Mouse (Mus musculus) erythroblast, embryonic 14.5 days (primary cell): Measurements from ENCODE around the gene Myo1a. TPM values are rescaled to one million over a fixed set of nuclear protein-coding genes. Genes with fewer than 3 reads are reported as not detected.

Source experiments
- H3K27me3 ChIP-seq: 2 replicates; pipeline ENCODE4 v1.6.1; 2012; ENCODE audit warnings: inconsistent platforms; ENCODE audit not compliant: control insufficient read depth
- H3K36me3 ChIP-seq: 2 replicates; pipeline ENCODE4 v1.6.1; 2012; ENCODE audit warnings: mild to moderate bottlenecking, inconsistent platforms; ENCODE audit not compliant: control insufficient read depth
- H3K4me1 ChIP-seq: 2 replicates; pipeline ENCODE4 v1.6.1; 2012; ENCODE audit warnings: inconsistent platforms; ENCODE audit not compliant: control insufficient read depth
- H3K4me3 ChIP-seq: replicated peaks from 2 replicates; pipeline ENCODE3; 2012; ENCODE audit warnings: moderate library complexity, mild to moderate bottlenecking, inconsistent platforms
- H3K9me3 ChIP-seq: 2 replicates; pipeline ENCODE4 v1.6.1; 2012; ENCODE audit warnings: low read length, inconsistent platforms, mixed read lengths; ENCODE audit not compliant: control insufficient read depth
- GATA1 ChIP-seq: IDR thresholded peaks from 2 replicates; pipeline ENCODE4 v1.6.1; 2012; ENCODE audit warnings: low read length, inconsistent platforms, mixed read lengths
- TAL1 ChIP-seq: IDR thresholded peaks from 3 replicates; pipeline ENCODE4 v1.6.1; 2012; ENCODE audit warnings: low read length, inconsistent platforms, mixed read lengths
- polyA plus RNA-seq: library from polyadenylated mRNA; stranded (reverse); fragments of >175 nt; gene quantifications from 2 replicates; pipeline ENCODE4 v1.2.3, GENCODE M21; 2012

Gene Myo1a
- polyA plus RNA-seq, 1 experiment: 0.02 TPM

- no peak overlapping the region for H3K4me3 ChIP-seq
- H3K27me3 ChIP-seq: peaks cover 10% of the 10 kb centered on the region; the same call in 1 of the 2 replicates
- peaks cover 4% of the 10 kb centered on the region for H3K4me1 ChIP-seq
Observed at GRCm38 (mm10) chr10:127710331-127710730, 5.4 kb downstream of the Myo1a start.

GRCm38 (mm10) chr10:127712736-127713135 is 7.8 kb downstream of the Myo1a start:
- Histone ChIP-seq H3K27me3 (0 out of 2 replicates have a peak, but pooled peaks cover 6% of the 10 kb centered on the region), H3K4me3 (no peak overlapping the region), H3K9me3 (peaks cover 4% of the 10 kb centered on the region; the same call in 1 of the 2 replicates), H3K36me3 (no peaks in the 10 kb centered on the region), H3K4me1 (no peaks in the 10 kb centered on the region; the same call in 1 of the 2 replicates)
- TF ChIP-seq GATA1 (no peak), TAL1 (no peak)

More at GRCm38 (mm10) chr10:127710331-127710730, 5.4 kb downstream of the Myo1a start:
- Histone ChIP-seq H3K36me3 (no peaks in the 10 kb centered on the region), H3K9me3 (no peaks in the 10 kb centered on the region)
- no peak for TF ChIP-seq GATA1
- TF ChIP-seq TAL1: no peak

GRCm38 (mm10) chr10:127721671-127722418 is 16.9 kb downstream of the Myo1a start:
- no peak for TF ChIP-seq TAL1
- no peak for TF ChIP-seq GATA1
- H3K27me3 ChIP-seq: peaks cover 54% of the 10 kb centered on the region
- no peak overlapping the region for H3K4me3 ChIP-seq
- H3K36me3 ChIP-seq: no peaks in the 10 kb centered on the region
- peaks cover 45% of the 10 kb centered on the region for H3K4me1 ChIP-seq
- H3K9me3 ChIP-seq: no peaks in the 10 kb centered on the region

GRCm38 (mm10) chr10:127724178-127724577 is 19.2 kb downstream of the Myo1a start, which contains the start of gene Tac2:
Tac2 (plus strand) TSS chr10:127724478.
- Histone ChIP-seq H3K4me3 (peak within 1 kb of the TSS; percentile 49), H3K36me3 (peaks cover 9% of the 10 kb centered on the region), H3K9me3 (no peaks in the 10 kb centered on the region), H3K4me1 (peaks cover 69% of the 10 kb centered on the region), H3K27me3 (peaks cover 55% of the 10 kb centered on the region)
- TF ChIP-seq TAL1 (no peak), GATA1 (no peak)

- H3K27me3 ChIP-seq: peaks cover 45% of the 10 kb centered on the region
- H3K4me1 ChIP-seq: peaks cover 78% of the 10 kb centered on the region
- TF ChIP-seq GATA1 (no peak), TAL1 (no peak)
- no peaks in the 10 kb centered on the region for H3K9me3 ChIP-seq
- H3K36me3 ChIP-seq: peaks cover 15% of the 10 kb centered on the region
- H3K4me3 ChIP-seq: peak overlapping the region; percentile 49
Observed at GRCm38 (mm10) chr10:127725136-127725535, 20.2 kb downstream of the Myo1a start.

GRCm38 (mm10) chr10:127728437-127728836 is 23.5 kb downstream of the Myo1a start:
- peaks cover 15% of the 10 kb centered on the region for H3K36me3 ChIP-seq
- no peak for TF ChIP-seq GATA1
- TF ChIP-seq TAL1: no peak
- no peaks in the 10 kb centered on the region for H3K9me3 ChIP-seq
- H3K27me3 ChIP-seq: peaks cover 15% of the 10 kb centered on the region
- peaks cover 95% of the 10 kb centered on the region for H3K4me1 ChIP-seq
- H3K4me3 ChIP-seq: no peak overlapping the region

- peaks cover 96% of the 10 kb centered on the region for H3K4me1 ChIP-seq
- peaks cover 12% of the 10 kb centered on the region for H3K27me3 ChIP-seq
- 0 out of 2 replicates have a peak, but pooled peaks cover 2% of the 10 kb centered on the region for H3K9me3 ChIP-seq
- peaks cover 15% of the 10 kb centered on the region for H3K36me3 ChIP-seq
- peak overlapping the region; percentile 21 for H3K4me3 ChIP-seq
- TF ChIP-seq TAL1: peak; percentile 50
- TF ChIP-seq GATA1: peak; percentile 40; the same call in 1 of the 2 replicates
Observed at GRCm38 (mm10) chr10:127730285-127730932, 25.4 kb downstream of the Myo1a start.

- Histone ChIP-seq H3K4me3 (no peak overlapping the region), H3K27me3 (peaks cover 6% of the 10 kb centered on the region), H3K36me3 (peaks cover 15% of the 10 kb centered on the region), H3K4me1 (peaks cover 96% of the 10 kb centered on the region), H3K9me3 (0 out of 2 replicates have a peak, but pooled peaks cover 2% of the 10 kb centered on the region)
- no peak for TF ChIP-seq GATA1
- TF ChIP-seq TAL1: no peak
Observed at GRCm38 (mm10) chr10:127730933-127731310, 26.0 kb downstream of the Myo1a start.

- peaks cover 98% of the 10 kb centered on the region for H3K4me1 ChIP-seq
- H3K36me3 ChIP-seq: peaks cover 15% of the 10 kb centered on the region
- H3K9me3 ChIP-seq: 0 out of 2 replicates have a peak, but pooled peaks cover 2% of the 10 kb centered on the region
- H3K4me3 ChIP-seq: no peak overlapping the region
- peaks cover 5% of the 10 kb centered on the region for H3K27me3 ChIP-seq
- no peak for TF ChIP-seq TAL1
- TF ChIP-seq GATA1: no peak
Observed at GRCm38 (mm10) chr10:127731397-127731796, 26.4 kb downstream of the Myo1a start.
